Mouse (Mus musculus): ENCODE measurements around the gene Ptprc. TPM values are rescaled to one million over a fixed set of nuclear protein-coding genes. Genes with fewer than 3 reads are reported as not detected.
A peak's percentile ranks its signal among the peaks of the same experiment; 100 is the strongest.

Gene Ptprc
- total and polyA plus RNA-seq, 3 experiments: 5.0 to 8.0 (median 5.8) TPM

- Histone ChIP-seq H3K4me3 (no peak overlapping the region), H3K27ac (no peak overlapping the region), H3K27me3 (ENCODE audit: control insufficient read depth, insufficient read depth, low read length) (no peaks in the 10 kb centered on the region), H3K4me1 (ENCODE audit: control insufficient read depth, insufficient read depth, low read length) (no peaks in the 10 kb centered on the region), H3K79me2 (replicated peaks; ENCODE audit: control insufficient read depth, insufficient read depth, low read length) (no peaks in the 10 kb centered on the region), H3K36me3 (ENCODE audit: control insufficient read depth, insufficient read depth, low read length) (no peaks in the 10 kb centered on the region), H3K9ac (ENCODE audit: low read depth, low read length) (no peak overlapping the region)
- WGBS: 91% methylated on average over 6 of the region's 6 CpGs
- TF ChIP-seq CTCF (IDR thresholded peaks at IDR 0.05) (no peak), EP300 (IDR thresholded peaks at IDR 0.05; ENCODE audit: insufficient read depth, low read depth, low read length) (no peak), POLR2A (IDR thresholded peaks at IDR 0.05; ENCODE audit: insufficient read depth, low read depth, low read length) (no peak)
- no peak for DNase-seq
- intact Hi-C loops (cut with DNase I): no loop called here
Observed at GRCm38 (mm10) chr1:138137024-138137577, 38.4 kb downstream of the Ptprc start.

DNA sequence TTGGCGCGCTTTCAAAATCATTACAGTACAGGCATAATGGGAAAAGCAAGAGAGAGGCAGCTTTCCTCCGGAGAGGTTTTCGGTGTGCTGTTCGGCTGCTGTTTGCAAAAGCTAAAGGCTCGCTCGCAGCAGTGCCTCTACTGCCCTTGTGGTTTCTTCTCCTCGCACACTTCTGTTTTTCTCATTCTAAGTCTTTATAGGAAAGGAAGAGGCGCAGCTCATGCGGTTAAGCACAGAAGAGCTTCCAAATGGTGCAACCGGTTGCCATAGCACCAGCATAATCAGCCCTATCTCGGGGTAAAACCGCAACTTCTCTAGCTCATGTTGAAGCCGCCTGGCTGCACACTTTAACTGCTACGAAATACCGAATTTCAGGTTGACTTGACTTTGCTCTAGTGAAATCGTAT, 39.1 kb downstream of the Ptprc start:
- intact Hi-C loops (cut with DNase I): no loop called here
- 49% methylated on average over 17 of the region's 17 CpGs for WGBS

DNA sequence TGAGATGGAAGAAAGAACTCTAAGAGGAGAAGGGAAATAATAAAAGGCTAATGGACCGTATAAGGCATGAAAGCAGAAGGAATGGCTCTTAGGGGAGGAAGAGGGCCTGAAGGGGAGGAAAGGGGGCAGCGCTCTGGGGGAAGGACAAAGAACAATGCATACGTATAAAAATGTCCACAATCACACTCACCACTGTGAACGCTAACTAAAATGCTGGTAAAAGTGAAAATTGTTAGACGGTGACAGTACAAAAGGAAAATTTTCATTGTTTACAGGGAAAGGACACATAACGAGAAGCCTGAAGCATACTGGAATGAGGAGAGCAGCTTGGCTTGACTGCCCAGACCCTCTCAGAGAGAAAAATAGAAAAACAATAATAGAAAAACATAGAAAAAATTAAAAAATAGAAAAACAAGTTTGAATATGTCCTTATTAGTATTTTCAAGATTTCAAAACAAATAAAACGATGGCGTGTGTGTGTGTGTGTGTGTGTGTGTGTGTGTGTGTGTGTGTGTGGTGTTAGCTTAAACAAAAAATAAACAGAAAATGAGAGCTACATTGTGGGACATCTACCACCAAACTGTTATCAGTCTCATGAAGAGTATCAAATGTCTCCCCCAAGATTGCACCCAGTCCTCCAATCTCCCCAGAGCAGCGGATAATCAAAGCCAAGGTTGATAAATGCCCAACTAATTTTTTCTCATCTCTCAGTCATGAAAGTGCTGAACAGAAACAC, 39.7 kb downstream of the Ptprc start:
- intact Hi-C loops (cut with DNase I): no loop called here
- DNase-seq: no peak
- H3K9ac ChIP-seq (ENCODE audit: low read depth, low read length): no peak overlapping the region
- H3K4me3 ChIP-seq: no peak overlapping the region
- no peaks in the 10 kb centered on the region for H3K27me3 ChIP-seq (ENCODE audit: control insufficient read depth, insufficient read depth, low read length)
- H3K79me2 ChIP-seq (replicated peaks; ENCODE audit: control insufficient read depth, insufficient read depth, low read length): no peaks in the 10 kb centered on the region
- H3K27ac ChIP-seq: no peak overlapping the region
- 65% methylated on average over 9 of the region's 9 CpGs for WGBS
- no peaks in the 10 kb centered on the region for H3K4me1 ChIP-seq (ENCODE audit: control insufficient read depth, insufficient read depth, low read length)
- no peaks in the 10 kb centered on the region for H3K36me3 ChIP-seq (ENCODE audit: control insufficient read depth, insufficient read depth, low read length)
- TF ChIP-seq CTCF (IDR thresholded peaks at IDR 0.05): no peak
- no peak for TF ChIP-seq POLR2A (IDR thresholded peaks at IDR 0.05; ENCODE audit: insufficient read depth, low read depth, low read length)
- TF ChIP-seq EP300 (IDR thresholded peaks at IDR 0.05; ENCODE audit: insufficient read depth, low read depth, low read length): no peak

More for the DNA sequence above, 39.1 kb downstream of the Ptprc start:
- Histone ChIP-seq H3K36me3 (ENCODE audit: control insufficient read depth, insufficient read depth, low read length) (no peaks in the 10 kb centered on the region), H3K79me2 (replicated peaks; ENCODE audit: control insufficient read depth, insufficient read depth, low read length) (no peaks in the 10 kb centered on the region), H3K4me3 (no peak overlapping the region), H3K9ac (ENCODE audit: low read depth, low read length) (no peak overlapping the region), H3K27me3 (ENCODE audit: control insufficient read depth, insufficient read depth, low read length) (no peaks in the 10 kb centered on the region), H3K27ac (no peak overlapping the region), H3K4me1 (ENCODE audit: control insufficient read depth, insufficient read depth, low read length) (no peaks in the 10 kb centered on the region)
- TF ChIP-seq EP300 (IDR thresholded peaks at IDR 0.05; ENCODE audit: insufficient read depth, low read depth, low read length) (no peak), CTCF (IDR thresholded peaks at IDR 0.05) (no peak), POLR2A (IDR thresholded peaks at IDR 0.05; ENCODE audit: insufficient read depth, low read depth, low read length) (no peak)
- peak; percentile 26 to 79 for DNase-seq

- TF ChIP-seq CTCF (IDR thresholded peaks at IDR 0.05) (no peak), POLR2A (IDR thresholded peaks at IDR 0.05; ENCODE audit: insufficient read depth, low read depth, low read length) (no peak), EP300 (IDR thresholded peaks at IDR 0.05; ENCODE audit: insufficient read depth, low read depth, low read length) (no peak)
- Histone ChIP-seq H3K27ac (no peak overlapping the region), H3K27me3 (ENCODE audit: control insufficient read depth, insufficient read depth, low read length) (no peaks in the 10 kb centered on the region), H3K79me2 (replicated peaks; ENCODE audit: control insufficient read depth, insufficient read depth, low read length) (no peaks in the 10 kb centered on the region), H3K9ac (ENCODE audit: low read depth, low read length) (no peak overlapping the region), H3K4me3 (no peak overlapping the region), H3K4me1 (ENCODE audit: control insufficient read depth, insufficient read depth, low read length) (no peaks in the 10 kb centered on the region), H3K36me3 (ENCODE audit: control insufficient read depth, insufficient read depth, low read length) (no peaks in the 10 kb centered on the region)
- intact Hi-C loops (cut with DNase I): no loop called here
- no peak for DNase-seq
Observed at GRCm38 (mm10) chr1:138135117-138135516, 40.4 kb downstream of the Ptprc start.

- H3K79me2 ChIP-seq (replicated peaks; ENCODE audit: control insufficient read depth, insufficient read depth, low read length): no peaks in the 10 kb centered on the region
- WGBS: 59% methylated on average over 6 of the region's 6 CpGs
- H3K27me3 ChIP-seq (ENCODE audit: control insufficient read depth, insufficient read depth, low read length): no peaks in the 10 kb centered on the region
- intact Hi-C loops (cut with DNase I): no loop called here
- H3K36me3 ChIP-seq (ENCODE audit: control insufficient read depth, insufficient read depth, low read length): no peaks in the 10 kb centered on the region
- DNase-seq: no peak
- H3K4me3 ChIP-seq: no peak overlapping the region
- no peaks in the 10 kb centered on the region for H3K4me1 ChIP-seq (ENCODE audit: control insufficient read depth, insufficient read depth, low read length)
- no peak overlapping the region for H3K9ac ChIP-seq (ENCODE audit: low read depth, low read length)
- TF ChIP-seq POLR2A (IDR thresholded peaks at IDR 0.05; ENCODE audit: insufficient read depth, low read depth, low read length) (no peak), CTCF (IDR thresholded peaks at IDR 0.05) (no peak), EP300 (IDR thresholded peaks at IDR 0.05; ENCODE audit: insufficient read depth, low read depth, low read length) (no peak)
- H3K27ac ChIP-seq: no peak overlapping the region
Observed at GRCm38 (mm10) chr1:138134324-138134723, 41.2 kb downstream of the Ptprc start.

DNA sequence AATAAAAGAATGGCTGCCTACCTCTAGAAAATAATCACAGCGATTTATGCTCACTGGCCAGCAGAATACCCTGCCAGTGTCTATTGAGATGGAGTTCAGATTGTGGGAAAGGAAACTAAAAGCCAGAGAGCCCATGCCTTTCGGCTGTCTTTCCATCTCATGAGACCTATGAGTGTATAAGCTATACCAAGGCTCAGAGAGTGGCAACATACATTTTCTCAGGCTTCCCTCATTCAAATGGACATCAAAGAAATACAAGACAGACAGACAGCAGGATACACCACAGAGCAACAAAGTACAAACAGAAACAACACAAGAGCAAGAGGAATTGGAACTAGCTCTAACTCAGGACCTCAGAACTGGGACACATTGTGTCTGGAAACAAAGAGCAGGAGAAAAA, 43.8 kb downstream of the Ptprc start:
- Histone ChIP-seq H3K4me1 (ENCODE audit: control insufficient read depth, insufficient read depth, low read length) (no peaks in the 10 kb centered on the region), H3K36me3 (ENCODE audit: control insufficient read depth, insufficient read depth, low read length) (no peaks in the 10 kb centered on the region), H3K9ac (ENCODE audit: low read depth, low read length) (no peak overlapping the region), H3K79me2 (replicated peaks; ENCODE audit: control insufficient read depth, insufficient read depth, low read length) (no peaks in the 10 kb centered on the region), H3K27ac (no peak overlapping the region), H3K27me3 (ENCODE audit: control insufficient read depth, insufficient read depth, low read length) (no peaks in the 10 kb centered on the region), H3K4me3 (no peak overlapping the region)
- TF ChIP-seq CTCF (IDR thresholded peaks at IDR 0.05): no peak
- TF ChIP-seq POLR2A (IDR thresholded peaks at IDR 0.05; ENCODE audit: insufficient read depth, low read depth, low read length): no peak
- no peak for TF ChIP-seq EP300 (IDR thresholded peaks at IDR 0.05; ENCODE audit: insufficient read depth, low read depth, low read length)
- intact Hi-C loops (cut with DNase I): no loop called here
- DNase-seq: no peak
- 67% methylated on average over 2 of the region's 2 CpGs for WGBS

All from heart, adult 2 months (tissue).